Mouse (Mus musculus): ENCODE measurements around the gene Ipo4. TPM values are rescaled to one million over a fixed set of nuclear protein-coding genes. Genes with fewer than 3 reads are reported as not detected.

Ipo4 gene
- total RNA-seq, 2 experiments from 2014 or later: 3.7 to 7.0 TPM

Other genes starting within 250 kb of the Ipo4 start
Only the 30 nearest of the 34 such genes appear.
- gene Dhrs4, start 157.2 kb downstream of the Ipo4 start, total RNA-seq (2015; ENCODE audit: low replicate concordance): 12.7 and 16.9 TPM in 2 replicates
- 9.8 and 19.1 TPM in 2 replicates for gene Dhrs4, start 157.2 kb downstream of the Ipo4 start, total RNA-seq (2017; ENCODE audit: low replicate concordance)
- not detected in 2 replicates for gene Carmil3, start 145.3 kb downstream of the Ipo4 start, total RNA-seq (2015; ENCODE audit: low replicate concordance)
- gene Carmil3, start 145.3 kb downstream of the Ipo4 start, total RNA-seq (2017; ENCODE audit: low replicate concordance): not detected in 2 replicates
- gene Cpne6, start 125.5 kb downstream of the Ipo4 start, total RNA-seq (2015; ENCODE audit: low replicate concordance): not detected in 2 replicates
- gene Cpne6, start 125.5 kb downstream of the Ipo4 start, total RNA-seq (2017; ENCODE audit: low replicate concordance): not detected in 2 replicates
- 0.19 and 0.42 TPM in 2 replicates for gene Nrl, start 111.0 kb downstream of the Ipo4 start, total RNA-seq (2015; ENCODE audit: low replicate concordance)
- gene Nrl, start 111.0 kb downstream of the Ipo4 start, total RNA-seq (2017; ENCODE audit: low replicate concordance): 0.42 TPM in 1 of 2 replicates, not detected in the other
- 20.4 and 28.6 TPM in 2 replicates for gene Pck2, start 95.7 kb downstream of the Ipo4 start, total RNA-seq (2015; ENCODE audit: low replicate concordance)
- 60.3 and 66.5 TPM in 2 replicates for gene Pck2, start 95.7 kb downstream of the Ipo4 start, total RNA-seq (2017; ENCODE audit: low replicate concordance)
- 18.2 and 21.9 TPM in 2 replicates for gene Dcaf11, start 76.0 kb downstream of the Ipo4 start, total RNA-seq (2015; ENCODE audit: low replicate concordance)
- gene Dcaf11, start 76.0 kb downstream of the Ipo4 start, total RNA-seq (2017; ENCODE audit: low replicate concordance): 46.2 and 54.9 TPM in 2 replicates
- not detected in 2 replicates for gene A730061H03Rik, start 75.6 kb downstream of the Ipo4 start, total RNA-seq (2015; ENCODE audit: low replicate concordance)
- gene A730061H03Rik, start 75.6 kb downstream of the Ipo4 start, total RNA-seq (2017; ENCODE audit: low replicate concordance): 4.8 TPM in 1 of 2 replicates, not detected in the other
- not detected in 2 replicates for gene Fitm1, start 60.3 kb downstream of the Ipo4 start, total RNA-seq (2015; ENCODE audit: low replicate concordance)
- gene Fitm1, start 60.3 kb downstream of the Ipo4 start, total RNA-seq (2017; ENCODE audit: low replicate concordance): not detected in 2 replicates
- 271 and 301 TPM in 2 replicates for gene Psme1, start 57.8 kb downstream of the Ipo4 start, total RNA-seq (2015; ENCODE audit: low replicate concordance)
- 107 and 147 TPM in 2 replicates for gene Psme1, start 57.8 kb downstream of the Ipo4 start, total RNA-seq (2017; ENCODE audit: low replicate concordance)
- 10.9 TPM in 1 of 2 replicates, not detected in the other for gene Emc9, start 50.7 kb downstream of the Ipo4 start, total RNA-seq (2015; ENCODE audit: low replicate concordance)
- gene Emc9, start 50.7 kb downstream of the Ipo4 start, total RNA-seq (2017; ENCODE audit: low replicate concordance): 2.6 and 3.6 TPM in 2 replicates
- gene Psme2, start 44.8 kb downstream of the Ipo4 start, total RNA-seq (2015; ENCODE audit: low replicate concordance): 74.0 and 102 TPM in 2 replicates
- gene Psme2, start 44.8 kb downstream of the Ipo4 start, total RNA-seq (2017; ENCODE audit: low replicate concordance): 83.1 and 86.1 TPM in 2 replicates
- 6.5 and 9.4 TPM in 2 replicates for gene Rnf31, start 44.2 kb downstream of the Ipo4 start, total RNA-seq (2015; ENCODE audit: low replicate concordance)
- gene Rnf31, start 44.2 kb downstream of the Ipo4 start, total RNA-seq (2017; ENCODE audit: low replicate concordance): 7.1 and 8.9 TPM in 2 replicates
- gene Irf9, start 32.4 kb downstream of the Ipo4 start, total RNA-seq (2015; ENCODE audit: low replicate concordance): 65.1 and 69.8 TPM in 2 replicates
- gene Irf9, start 32.4 kb downstream of the Ipo4 start, total RNA-seq (2017; ENCODE audit: low replicate concordance): 104 and 106 TPM in 2 replicates
- 1.7 TPM in 1 of 2 replicates, not detected in the other for gene Rec8, start 17.9 kb downstream of the Ipo4 start, total RNA-seq (2015; ENCODE audit: low replicate concordance)
- gene Rec8, start 17.9 kb downstream of the Ipo4 start, total RNA-seq (2017; ENCODE audit: low replicate concordance): 0.84 and 2.2 TPM in 2 replicates
- 0.96 and 5.4 TPM in 2 replicates for gene Gm49378, start 1.9 kb upstream of the Ipo4 start, total RNA-seq (2015; ENCODE audit: low replicate concordance)
- gene Gm49378, start 1.9 kb upstream of the Ipo4 start, total RNA-seq (2017; ENCODE audit: low replicate concordance): 5.4 TPM in 1 of 2 replicates, not detected in the other
- gene Tm9sf1, start 7.8 kb upstream of the Ipo4 start, total RNA-seq (2015; ENCODE audit: low replicate concordance): 9.6 and 14.2 TPM in 2 replicates
- gene Tm9sf1, start 7.8 kb upstream of the Ipo4 start, total RNA-seq (2017; ENCODE audit: low replicate concordance): 12.0 and 20.5 TPM in 2 replicates
- 0.84 TPM in 1 of 2 replicates, not detected in the other for gene Tssk4, start 14.2 kb upstream of the Ipo4 start, total RNA-seq (2015; ENCODE audit: low replicate concordance)
- gene Tssk4, start 14.2 kb upstream of the Ipo4 start, total RNA-seq (2017; ENCODE audit: low replicate concordance): 0.28 and 0.68 TPM in 2 replicates
- 4.6 and 10.4 TPM in 2 replicates for gene Mdp1, start 24.6 kb upstream of the Ipo4 start, total RNA-seq (2015; ENCODE audit: low replicate concordance)
- gene Mdp1, start 24.6 kb upstream of the Ipo4 start, total RNA-seq (2017; ENCODE audit: low replicate concordance): 7.1 and 8.4 TPM in 2 replicates
- 1.5 and 2.7 TPM in 2 replicates for gene Gmpr2, start 36.0 kb upstream of the Ipo4 start, total RNA-seq (2015; ENCODE audit: low replicate concordance)
- 6.9 and 8.5 TPM in 2 replicates for gene Gmpr2, start 36.0 kb upstream of the Ipo4 start, total RNA-seq (2017; ENCODE audit: low replicate concordance)
- 89.5 and 91.3 TPM in 2 replicates for gene Nedd8, start 36.2 kb upstream of the Ipo4 start, total RNA-seq (2015; ENCODE audit: low replicate concordance)
- 66.5 and 67.1 TPM in 2 replicates for gene Nedd8, start 36.2 kb upstream of the Ipo4 start, total RNA-seq (2017; ENCODE audit: low replicate concordance)
- gene Tinf2, start 45.9 kb upstream of the Ipo4 start, total RNA-seq (2015; ENCODE audit: low replicate concordance): 7.7 and 10.2 TPM in 2 replicates
- 12.9 and 13.1 TPM in 2 replicates for gene Tinf2, start 45.9 kb upstream of the Ipo4 start, total RNA-seq (2017; ENCODE audit: low replicate concordance)
- 0.96 TPM in 1 of 2 replicates, not detected in the other for gene Tgm1, start 78.0 kb upstream of the Ipo4 start, total RNA-seq (2015; ENCODE audit: low replicate concordance)
- 0.14 and 0.85 TPM in 2 replicates for gene Tgm1, start 78.0 kb upstream of the Ipo4 start, total RNA-seq (2017; ENCODE audit: low replicate concordance)
- gene Rabggta, start 86.3 kb upstream of the Ipo4 start, total RNA-seq (2015; ENCODE audit: low replicate concordance): 2.3 and 5.4 TPM in 2 replicates
- 2.1 and 2.2 TPM in 2 replicates for gene Rabggta, start 86.3 kb upstream of the Ipo4 start, total RNA-seq (2017; ENCODE audit: low replicate concordance)
- 22.4 and 27.1 TPM in 2 replicates for gene Dhrs1, start 109.7 kb upstream of the Ipo4 start, total RNA-seq (2015; ENCODE audit: low replicate concordance)
- 3.9 and 14.9 TPM in 2 replicates for gene Dhrs1, start 109.7 kb upstream of the Ipo4 start, total RNA-seq (2017; ENCODE audit: low replicate concordance)
- gene Nop9, start 109.7 kb upstream of the Ipo4 start, total RNA-seq (2015; ENCODE audit: low replicate concordance): 6.5 and 11.3 TPM in 2 replicates
- gene Nop9, start 109.7 kb upstream of the Ipo4 start, total RNA-seq (2017; ENCODE audit: low replicate concordance): 3.7 and 3.9 TPM in 2 replicates
- gene Cideb, start 122.5 kb upstream of the Ipo4 start, total RNA-seq (2015; ENCODE audit: low replicate concordance): 2.1 TPM in 1 of 2 replicates, not detected in the other
- 0.94 TPM in 1 of 2 replicates, not detected in the other for gene Cideb, start 122.5 kb upstream of the Ipo4 start, total RNA-seq (2017; ENCODE audit: low replicate concordance)
- gene Ltb4r2, start 125.5 kb upstream of the Ipo4 start, total RNA-seq (2015; ENCODE audit: low replicate concordance): not detected in 2 replicates
- gene Ltb4r2, start 125.5 kb upstream of the Ipo4 start, total RNA-seq (2017; ENCODE audit: low replicate concordance): 0.14 TPM in 1 of 2 replicates, not detected in the other
- gene Ltb4r1, start 130.0 kb upstream of the Ipo4 start, total RNA-seq (2015; ENCODE audit: low replicate concordance): 6.3 and 14.8 TPM in 2 replicates
- 9.3 and 21.8 TPM in 2 replicates for gene Ltb4r1, start 130.0 kb upstream of the Ipo4 start, total RNA-seq (2017; ENCODE audit: low replicate concordance)
- gene Adcy4, start 148.1 kb upstream of the Ipo4 start, total RNA-seq (2015; ENCODE audit: low replicate concordance): not detected in 2 replicates
- not detected in 2 replicates for gene Adcy4, start 148.1 kb upstream of the Ipo4 start, total RNA-seq (2017; ENCODE audit: low replicate concordance)
- 17.1 and 22.6 TPM in 2 replicates for gene Ripk3, start 152.9 kb upstream of the Ipo4 start, total RNA-seq (2015; ENCODE audit: low replicate concordance)
- gene Ripk3, start 152.9 kb upstream of the Ipo4 start, total RNA-seq (2017; ENCODE audit: low replicate concordance): 6.7 and 7.2 TPM in 2 replicates

Measured in erythroblast, adult 5-6 weeks (primary cell).